Mouse (Mus musculus): Measurements from ENCODE around the gene Tesmin.

DNA sequence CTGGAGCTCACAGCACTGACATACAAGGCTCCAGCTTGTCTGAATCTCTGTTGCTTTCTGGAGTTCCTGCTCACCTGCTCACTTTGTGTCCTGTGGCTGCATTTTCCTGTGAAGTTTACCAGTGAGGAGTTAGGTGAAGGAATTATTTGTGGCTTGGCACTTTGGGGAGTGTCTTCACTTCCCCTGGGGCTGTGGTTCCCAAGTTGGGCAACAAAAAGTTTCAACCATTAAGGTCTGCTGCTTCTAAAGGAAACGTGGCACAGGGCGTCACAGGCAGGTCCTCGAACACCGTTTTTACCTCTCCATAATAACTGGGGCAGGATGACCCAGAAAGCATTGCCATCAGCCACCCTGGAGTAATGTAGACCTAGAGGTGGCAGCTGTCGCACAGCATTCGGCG lies 12.8 kb downstream of the Tesmin start:
- no peak for TF ChIP-seq POLR2A (IDR thresholded peaks at IDR 0.05; ENCODE audit: low read depth, low read length)
- no peak for TF ChIP-seq UBTF (IDR thresholded peaks at IDR 0.05; ENCODE audit: low read depth, low read length)
- no peak for TF ChIP-seq NELFE (IDR thresholded peaks at IDR 0.05; ENCODE audit: low read depth, low read length)
- TF ChIP-seq ZMIZ1 (IDR thresholded peaks at IDR 0.05; ENCODE audit: low read depth, low read length): no peak
